Mouse (Mus musculus) liver, embryonic 14.5 days (tissue): ENCODE results near the gene Ephb1. TPM values are rescaled to one million over a fixed set of nuclear protein-coding genes. Genes with fewer than 3 reads are reported as not detected.

Experiments used
- ATAC-seq: fragments of 200-750 bp; cut with Nextera tagmentation; 2 replicates; pipeline ENCODE4 v1.8.0; 2017; ENCODE audit warnings: moderate number of reproducible peaks, mild to moderate bottlenecking, moderate library complexity; ENCODE audit not compliant: insufficient read depth
- DNase-seq, 3 experiments: peaks; one replicate each; pipeline ENCODE4 v3.0.0-alpha.2; 2012 to 2013; ENCODE audit warnings: low read depth in 3 of 3, low spot score in 3 of 3
- H3K27ac ChIP-seq: fragments of 300-500 bp; sonication (generic); 2 replicates; pipeline ENCODE4 v1.5.1; 2014; ENCODE audit warnings: moderate library complexity, mild to moderate bottlenecking, control low read depth, inconsistent platforms
- H3K27me3 ChIP-seq: fragments of 300-500 bp; sonication (generic); 2 replicates; pipeline ENCODE4 v1.6.1; 2014; ENCODE audit warnings: mild to moderate bottlenecking, low read length, moderate library complexity; ENCODE audit not compliant: control insufficient read depth, insufficient read depth
- H3K36me3 ChIP-seq: fragments of 300-500 bp; sonication (generic); replicated peaks from 2 replicates; pipeline ENCODE4 v1.6.1; 2014; ENCODE audit warnings: low read depth; ENCODE audit not compliant: control insufficient read depth, insufficient read depth
- H3K4me1 ChIP-seq, 2 experiments: fragments of 200-500 bp in 1 of 2; fragments of 300-500 bp in 1 of 2; sonication (generic) in 1 of 2; replicated peaks; 2 replicates each; pipeline ENCODE4 v1.6.1; 2012 to 2014; ENCODE audit warnings: antibody characterized with exemption in 1 of 2, inconsistent platforms in 1 of 2, low read length in 1 of 2; ENCODE audit not compliant: control insufficient read depth in 2 of 2, insufficient read depth in 2 of 2
- H3K4me2 ChIP-seq: fragments of 300-500 bp; sonication (generic); 2 replicates; pipeline ENCODE4 v1.6.1; 2014; ENCODE audit warnings: low read depth, mild to moderate bottlenecking, control low read depth, moderate library complexity
- H3K4me3 ChIP-seq, 2 experiments: fragments of 200-500 bp in 1 of 2; fragments of 300-500 bp in 1 of 2; sonication (generic) in 1 of 2; 2 replicates each; pipeline ENCODE4 v1.5.1; 2012 to 2014; ENCODE audit warnings: low read depth in 2 of 2, low read length in 2 of 2, mild to moderate bottlenecking in 2 of 2, control low read depth in 1 of 2, inconsistent platforms in 1 of 2, moderate library complexity in 1 of 2; ENCODE audit not compliant: insufficient read depth in 1 of 2
- H3K9ac ChIP-seq: fragments of 300-500 bp; sonication (generic); replicated peaks from 2 replicates; pipeline ENCODE4 v1.6.1; 2014; ENCODE audit warnings: mild to moderate bottlenecking, control low read depth, moderate library complexity
- H3K9me3 ChIP-seq: fragments of 300-500 bp; sonication (generic); 2 replicates; pipeline ENCODE4 v1.6.1; 2016; ENCODE audit warnings: low read length, mixed read lengths; ENCODE audit not compliant: control insufficient read depth
- CTCF ChIP-seq: IDR thresholded peaks from 2 replicates; pipeline ENCODE4 v1.5.1; 2016; ENCODE audit warnings: antibody characterized with exemption, low read depth, control low read depth
- EP300 ChIP-seq: IDR thresholded peaks from 2 replicates; pipeline ENCODE4 v1.6.1; 2016; ENCODE audit warnings: antibody characterized with exemption, low read depth
- WGBS: fragments of 180-500 bp; shearing (Covaris S2); extraction: QIAGEN DNeasy Blood & Tissue Kit; methylation state at CpG from one replicate; pipeline ENCODE4 v1.1.7; 2014; ENCODE audit not compliant: insufficient replicate concordance; 5-methylcytosine and 5-hydroxymethylcytosine counted together
- polyA plus RNA-seq, 2 experiments: library from polyadenylated mRNA; depleted of rRNA in 1 of 2; stranded (reverse) in 1 of 2; unstranded in 1 of 2; fragments of >200 nt; fragmentation: Nextera tagmentation in 1 of 2; extraction: Ambion mirVana in 1 of 2; gene quantifications; 2 replicates each; pipeline versions ENCODE4 v1.2.1 to v1.2.3; 2012 to 2014

Gene Ephb1
- polyA plus RNA-seq, 2 experiments: 0.25 to 0.29 TPM

GRCm38 (mm10) chr9:102025141-102025540 is 329.4 kb downstream of the Ephb1 start:
- Histone ChIP-seq H3K4me3 (no peak overlapping the region), H3K36me3 (no peaks in the 10 kb centered on the region), H3K27ac (no peak overlapping the region), H3K27me3 (no peaks in the 10 kb centered on the region), H3K9me3 (no peaks in the 10 kb centered on the region), H3K4me2 (no peak overlapping the region), H3K9ac (no peak overlapping the region), H3K4me1 (no peaks in the 10 kb centered on the region)
- WGBS: 54% methylated on average over 6 of the region's 6 CpGs
- ATAC-seq (no peak), DNase-seq (no peak)
- TF ChIP-seq EP300 (no peak), CTCF (no peak)

- Histone ChIP-seq H3K27me3 (no peaks in the 10 kb centered on the region), H3K4me3 (no peak overlapping the region), H3K9ac (no peak overlapping the region), H3K9me3 (no peaks in the 10 kb centered on the region), H3K27ac (no peak overlapping the region), H3K4me2 (no peak overlapping the region), H3K36me3 (no peaks in the 10 kb centered on the region), H3K4me1 (no peaks in the 10 kb centered on the region)
- no peak for ATAC-seq
- no peak for DNase-seq
- no peak for TF ChIP-seq CTCF
- TF ChIP-seq EP300: no peak
Measured at GRCm38 (mm10) chr9:102015516-102015915, 339.0 kb downstream of the Ephb1 start.

GRCm38 (mm10) chr9:102007706-102008105 is 346.8 kb downstream of the Ephb1 start:
- Histone ChIP-seq H3K4me3 (no peak overlapping the region), H3K4me2 (no peak overlapping the region), H3K9ac (no peak overlapping the region), H3K9me3 (no peaks in the 10 kb centered on the region), H3K27ac (no peak overlapping the region), H3K27me3 (no peaks in the 10 kb centered on the region), H3K36me3 (no peaks in the 10 kb centered on the region), H3K4me1 (peaks cover 0 to 2% of the 10 kb centered on the region in 2 experiments; a peak in 1 of 4 replicates)
- DNase-seq (no peak), ATAC-seq (no peak)
- no peak for TF ChIP-seq CTCF
- TF ChIP-seq EP300: no peak
- 71% methylated on average over 10 of the region's 10 CpGs for WGBS

- ATAC-seq (peak; percentile 53; the same call in 1 of the 2 replicates), DNase-seq (peak in 1 of 3 experiments; percentile 45)
- Histone ChIP-seq H3K9me3 (no peaks in the 10 kb centered on the region), H3K36me3 (no peaks in the 10 kb centered on the region), H3K27ac (no peak overlapping the region), H3K9ac (no peak overlapping the region), H3K27me3 (no peaks in the 10 kb centered on the region), H3K4me1 (peaks cover 0 to 2% of the 10 kb centered on the region in 2 experiments; a peak in 1 of 4 replicates), H3K4me2 (no peak overlapping the region), H3K4me3 (no peak overlapping the region)
- TF ChIP-seq EP300: no peak
- peak; percentile 85 for TF ChIP-seq CTCF
- 43% methylated on average over 2 of the region's 2 CpGs for WGBS
Measured at GRCm38 (mm10) chr9:102006539-102006938, 348.0 kb downstream of the Ephb1 start.

GRCm38 (mm10) chr9:102002920-102003319 is 351.6 kb downstream of the Ephb1 start:
- 74% methylated on average over 5 of the region's 5 CpGs for WGBS
- H3K9me3 ChIP-seq: no peaks in the 10 kb centered on the region
- H3K4me1 ChIP-seq: peaks cover 0 to 4% of the 10 kb centered on the region in 2 experiments; a peak in 1 of 4 replicates
- no peak for ATAC-seq
- DNase-seq: no peak
- H3K27me3 ChIP-seq: no peaks in the 10 kb centered on the region
- H3K9ac ChIP-seq: no peak overlapping the region
- no peaks in the 10 kb centered on the region for H3K36me3 ChIP-seq
- no peak overlapping the region for H3K4me2 ChIP-seq
- H3K4me3 ChIP-seq: no peak overlapping the region
- H3K27ac ChIP-seq: no peak overlapping the region
- no peak for TF ChIP-seq CTCF
- TF ChIP-seq EP300: no peak
